Mouse (Mus musculus) forebrain, postnatal 0 days (tissue): ENCODE data around the gene Commd9. TPM values are rescaled to one million over a fixed set of nuclear protein-coding genes. Genes with fewer than 3 reads are reported as not detected.

Experiments used
- ATAC-seq: fragments of 200-750 bp; cut with Nextera tagmentation; 2 replicates; pipeline ENCODE4 v1.8.0; 2017; ENCODE audit warnings: mild to moderate bottlenecking, moderate library complexity
- DNase-seq: peaks from one replicate; pipeline ENCODE4 v3.0.0-alpha.2; 2015
- H3K27ac ChIP-seq: fragments of 300-500 bp; sonication (generic); 2 replicates; pipeline ENCODE4 v1.5.1; 2014; ENCODE audit warnings: low read depth, mild to moderate bottlenecking, antibody characterized with exemption, low read length, moderate library complexity, mixed read lengths
- H3K27me3 ChIP-seq: fragments of 300-500 bp; sonication (generic); 2 replicates; pipeline ENCODE4 v1.6.1; 2014; ENCODE audit warnings: mild to moderate bottlenecking, low read length, mixed read lengths; ENCODE audit not compliant: insufficient read depth
- H3K36me3 ChIP-seq: fragments of 300-500 bp; sonication (generic); 2 replicates; pipeline ENCODE4 v1.6.1; 2014; ENCODE audit warnings: mild to moderate bottlenecking, moderate library complexity; ENCODE audit not compliant: insufficient read depth
- H3K4me1 ChIP-seq: fragments of 300-500 bp; sonication (generic); 2 replicates; pipeline ENCODE4 v1.6.1; 2014; ENCODE audit warnings: antibody characterized with exemption; ENCODE audit not compliant: insufficient read depth
- H3K4me2 ChIP-seq: fragments of 300-500 bp; sonication (generic); 2 replicates; pipeline ENCODE4 v1.6.1; 2014; ENCODE audit warnings: low read depth, mild to moderate bottlenecking, moderate library complexity
- H3K4me3 ChIP-seq: fragments of 300-500 bp; sonication (generic); 2 replicates; pipeline ENCODE4 v1.5.1; 2014; ENCODE audit warnings: low read depth, low read length, mixed read lengths
- H3K9ac ChIP-seq: fragments of 300-500 bp; sonication (generic); 2 replicates; pipeline ENCODE4 v1.6.1; 2014; ENCODE audit warnings: mild to moderate bottlenecking
- H3K9me3 ChIP-seq: fragments of 300-500 bp; sonication (generic); 2 replicates; pipeline ENCODE4 v1.6.1; 2016; ENCODE audit warnings: low read length
- CTCF ChIP-seq: sonication (generic); IDR thresholded peaks from 2 replicates; pipeline ENCODE4 v1.5.1; 2016; ENCODE audit warnings: antibody characterized with exemption, control low read depth, low read depth
- WGBS: fragments of 180-500 bp; shearing (Covaris S2); extraction: QIAGEN DNeasy Blood & Tissue Kit; methylation state at CpG from one replicate; pipeline ENCODE4 v1.1.7; 2014; 5-methylcytosine and 5-hydroxymethylcytosine counted together
- polyA plus RNA-seq: library from polyadenylated mRNA; unstranded; fragments of >200 nt; fragmentation: Nextera tagmentation; extraction: Ambion mirVana; gene quantifications from 2 replicates; pipeline ENCODE4 v1.2.1, GENCODE M21; 2015
- total RNA-seq: library from RNA; depleted of rRNA; stranded (reverse); fragments of >200 nt; gene quantifications from 2 replicates; pipeline ENCODE4 v1.2.3, GENCODE M21; 2014

Gene Commd9
- total and polyA plus RNA-seq, 2 experiments from 2014 or later, result 97.7 to 144 TPM

- TF ChIP-seq CTCF, result peak; percentile 62
- ATAC-seq, result peak; percentile 48
- WGBS, result 28% methylated on average over 14 of the region's 14 CpGs
Measured at GRCm38 (mm10) chr2:101871179-101871578, 14.9 kb upstream of the Commd9 start.

GRCm38 (mm10) chr2:101881471-101882162 is 4.4 kb upstream of the Commd9 start:
- Histone ChIP-seq H3K4me1 (peaks cover 3% of the 10 kb centered on the region; the same call in 1 of the 2 replicates), H3K36me3 (no peaks in the 10 kb centered on the region), H3K27ac (no peak overlapping the region), H3K4me2 (no peak overlapping the region), H3K4me3 (no peak overlapping the region), H3K9ac (no peak overlapping the region), H3K27me3 (no peaks in the 10 kb centered on the region), H3K9me3 (no peaks in the 10 kb centered on the region)
- ATAC-seq, result no peak
- TF ChIP-seq CTCF, result no peak
- WGBS, result 91% methylated on average over 9 of the region's 9 CpGs
- no peak for DNase-seq

More at GRCm38 (mm10) chr2:101871179-101871578, 14.9 kb upstream of the Commd9 start:
- no peaks in the 10 kb centered on the region; the same call in 1 of the 2 replicates for H3K27me3 ChIP-seq
- H3K9ac ChIP-seq, result no peak overlapping the region
- H3K27ac ChIP-seq, result no peak overlapping the region
- 0 out of 2 replicates have a peak overlapping the region, but pooled peaks have one; percentile 15 for H3K4me2 ChIP-seq
- DNase-seq, result peak; percentile 60
- H3K36me3 ChIP-seq, result no peaks in the 10 kb centered on the region
- H3K4me1 ChIP-seq, result no peaks in the 10 kb centered on the region
- no peaks in the 10 kb centered on the region for H3K9me3 ChIP-seq
- H3K4me3 ChIP-seq, result no peak overlapping the region

- no peak for TF ChIP-seq CTCF
- Histone ChIP-seq H3K36me3 (no peaks in the 10 kb centered on the region), H3K9ac (no peak within 1 kb of the TSS), H3K27me3 (no peaks in the 10 kb centered on the region), H3K4me2 (no peak within 1 kb of the TSS), H3K4me1 (peaks cover 8% of the 10 kb centered on the region), H3K4me3 (no peak within 1 kb of the TSS), H3K27ac (no peak within 1 kb of the TSS), H3K9me3 (no peaks in the 10 kb centered on the region)
- ATAC-seq (no peak), DNase-seq (no peak)
- 42% methylated on average over 3 of the region's 3 CpGs for WGBS
Measured at GRCm38 (mm10) chr2:101882998-101883397, 3.0 kb upstream of the Commd9 start, which contains the start of gene Prr5l. Gene Prr5l (minus strand): TSS chr2:101883027.

GRCm38 (mm10) chr2:101884286-101884685 is 1.8 kb upstream of the Commd9 start:
- DNase-seq (no peak), ATAC-seq (no peak)
- no peaks in the 10 kb centered on the region for H3K27me3 ChIP-seq
- H3K9ac ChIP-seq, result no peak overlapping the region
- 82% methylated on average over 2 of the region's 2 CpGs for WGBS
- no peaks in the 10 kb centered on the region for H3K36me3 ChIP-seq
- no peak overlapping the region for H3K27ac ChIP-seq
- peaks cover 8% of the 10 kb centered on the region for H3K4me1 ChIP-seq
- no peak overlapping the region for H3K4me3 ChIP-seq
- TF ChIP-seq CTCF, result no peak
- H3K4me2 ChIP-seq, result no peak overlapping the region
- H3K9me3 ChIP-seq, result no peaks in the 10 kb centered on the region

GRCm38 (mm10) chr2:101888886-101889285 is 2.8 kb downstream of the Commd9 start:
- no peak for TF ChIP-seq CTCF
- ATAC-seq, result no peak
- WGBS, result 92% methylated on average over 8 of the region's 8 CpGs
- Histone ChIP-seq H3K4me2 (no peak overlapping the region), H3K36me3 (no peaks in the 10 kb centered on the region), H3K9ac (no peak overlapping the region), H3K27me3 (no peaks in the 10 kb centered on the region), H3K4me1 (peaks cover 8% of the 10 kb centered on the region), H3K9me3 (no peaks in the 10 kb centered on the region), H3K4me3 (no peak overlapping the region), H3K27ac (no peak overlapping the region)
- DNase-seq, result no peak

GRCm38 (mm10) chr2:101891143-101891542 is 5.1 kb downstream of the Commd9 start:
- DNase-seq (no peak), ATAC-seq (no peak)
- no peak overlapping the region for H3K27ac ChIP-seq
- 64% methylated on average over 7 of the region's 7 CpGs for WGBS
- H3K9ac ChIP-seq, result no peak overlapping the region
- peaks cover 10% of the 10 kb centered on the region; the same call in 1 of the 2 replicates for H3K36me3 ChIP-seq
- no peaks in the 10 kb centered on the region for H3K27me3 ChIP-seq
- no peak overlapping the region for H3K4me3 ChIP-seq
- no peaks in the 10 kb centered on the region for H3K9me3 ChIP-seq
- TF ChIP-seq CTCF, result no peak
- peaks cover 8% of the 10 kb centered on the region for H3K4me1 ChIP-seq
- no peak overlapping the region for H3K4me2 ChIP-seq

GRCm38 (mm10) chr2:101894126-101894525 is 8.1 kb downstream of the Commd9 start:
- H3K4me2 ChIP-seq, result no peak overlapping the region
- peaks cover 20% of the 10 kb centered on the region for H3K36me3 ChIP-seq
- no peak overlapping the region for H3K4me3 ChIP-seq
- TF ChIP-seq CTCF, result no peak
- H3K27me3 ChIP-seq, result no peaks in the 10 kb centered on the region
- no peaks in the 10 kb centered on the region for H3K9me3 ChIP-seq
- ATAC-seq (no peak), DNase-seq (no peak)
- H3K27ac ChIP-seq, result no peak overlapping the region
- no peaks in the 10 kb centered on the region for H3K4me1 ChIP-seq
- H3K9ac ChIP-seq, result no peak overlapping the region
- 98% methylated on average over 3 of the region's 3 CpGs for WGBS
